Mouse (Mus musculus): Measurements from ENCODE around the gene Dnali1. TPM values are rescaled to one million over a fixed set of nuclear protein-coding genes. Genes with fewer than 3 reads are reported as not detected.

Dnali1 gene
- polyA plus RNA-seq, 1 experiment from 2014 or later = 0.22 TPM

GRCm38 (mm10) chr4:125078698-125079097, 13.2 kb upstream of the Dnali1 start:
- Histone ChIP-seq H3K36me3 (peaks cover 26% of the 10 kb centered on the region), H3K4me1 (no peaks in the 10 kb centered on the region), H3K4me2 (no peak overlapping the region), H3K9me3 (no peaks in the 10 kb centered on the region), H3K4me3 (replicated peaks) (no peak overlapping the region), H3K9ac (no peak overlapping the region), H3K27me3 (replicated peaks) (no peaks in the 10 kb centered on the region), H3K27ac (no peak overlapping the region)
- 92% methylated on average over 2 of the region's 2 CpGs for WGBS
- ATAC-seq (ENCODE audit: insufficient read depth, low FRiP score, low read depth) = no peak

- peaks cover 34% of the 10 kb centered on the region for H3K36me3 ChIP-seq
- no peak overlapping the region for H3K27ac ChIP-seq
- no peaks in the 10 kb centered on the region for H3K4me1 ChIP-seq
- no peak overlapping the region for H3K4me3 ChIP-seq (replicated peaks)
- no peaks in the 10 kb centered on the region for H3K9me3 ChIP-seq
- 84% methylated on average over 2 of the region's 2 CpGs for WGBS
- H3K27me3 ChIP-seq (replicated peaks) = no peaks in the 10 kb centered on the region
- no peak overlapping the region for H3K9ac ChIP-seq
- no peak overlapping the region for H3K4me2 ChIP-seq
- ATAC-seq (ENCODE audit: insufficient read depth, low FRiP score, low read depth) = 0 out of 2 replicates have a peak, but pooled peaks have one; percentile 10
Measured at GRCm38 (mm10) chr4:125077700-125078099, 12.2 kb upstream of the Dnali1 start.

GRCm38 (mm10) chr4:125066490-125067370, 1.2 kb upstream of the Dnali1 start, which contains the start of gene Snip1:
Snip1 (plus strand) TSS chr4:125066672.
- peak within 1 kb of the TSS; percentile 72 for H3K27ac ChIP-seq
- under 1% methylated on average over 78 of the region's 78 CpGs for WGBS
- peak; percentile 93 for ATAC-seq (ENCODE audit: insufficient read depth, low FRiP score, low read depth)

GRCm38 (mm10) chr4:125063829-125064228, 1.7 kb downstream of the Dnali1 start:
- Histone ChIP-seq H3K9ac (no peak overlapping the region), H3K4me2 (no peak overlapping the region), H3K9me3 (no peaks in the 10 kb centered on the region), H3K4me1 (peaks cover 15% of the 10 kb centered on the region), H3K36me3 (peaks cover 2% of the 10 kb centered on the region; the same call in 1 of the 2 replicates), H3K27me3 (replicated peaks) (no peaks in the 10 kb centered on the region), H3K27ac (no peak overlapping the region), H3K4me3 (replicated peaks) (no peak overlapping the region)
- 68% methylated on average over 8 of the region's 8 CpGs for whole genome bisulfite sequencing
- ATAC-seq (ENCODE audit: insufficient read depth, low FRiP score, low read depth) = no peak

More at GRCm38 (mm10) chr4:125066490-125067370, 1.2 kb upstream of the Dnali1 start, which contains the start of gene Snip1:
- Histone ChIP-seq H3K9me3 (no peaks in the 10 kb centered on the region), H3K27me3 (replicated peaks) (no peaks in the 10 kb centered on the region), H3K4me1 (peaks cover 14% of the 10 kb centered on the region), H3K36me3 (peaks cover 21% of the 10 kb centered on the region), H3K9ac (peak within 1 kb of the TSS; percentile 96), H3K4me2 (peak within 1 kb of the TSS; percentile 91), H3K4me3 (replicated peaks) (peak within 1 kb of the TSS; percentile 85)

- Histone ChIP-seq H3K27ac (no peak overlapping the region), H3K4me1 (0 out of 2 replicates have a peak, but pooled peaks cover 3% of the 10 kb centered on the region), H3K4me3 (replicated peaks) (no peak overlapping the region; the same call in 1 of the 2 replicates), H3K4me2 (peak overlapping the region; percentile 48), H3K36me3 (peaks cover 18% of the 10 kb centered on the region), H3K9me3 (no peaks in the 10 kb centered on the region), H3K9ac (no peak overlapping the region), H3K27me3 (replicated peaks) (no peaks in the 10 kb centered on the region)
- WGBS = 2% methylated on average over 8 of the region's 8 CpGs
- no peak; the same call in 1 of the 2 replicates for ATAC-seq (ENCODE audit: insufficient read depth, low FRiP score, low read depth)
Measured at GRCm38 (mm10) chr4:125059025-125059424, 6.5 kb downstream of the Dnali1 start.

- WGBS = 55% methylated on average over 5 of the region's 5 CpGs
Measured at GRCm38 (mm10) chr4:125058033-125058432, 7.5 kb downstream of the Dnali1 start.

GRCm38 (mm10) chr4:125057273-125057672, 8.2 kb downstream of the Dnali1 start:
- H3K36me3 ChIP-seq = peaks cover 32% of the 10 kb centered on the region
- no peak overlapping the region for H3K9ac ChIP-seq
- 0 out of 2 replicates have a peak, but pooled peaks cover 3% of the 10 kb centered on the region for H3K4me1 ChIP-seq
- H3K27me3 ChIP-seq (replicated peaks) = no peaks in the 10 kb centered on the region
- 42% methylated on average over 3 of the region's 3 CpGs for WGBS
- H3K4me2 ChIP-seq = no peak overlapping the region
- no peak overlapping the region for H3K4me3 ChIP-seq (replicated peaks)
- H3K27ac ChIP-seq = no peak overlapping the region
- no peak for ATAC-seq (ENCODE audit: insufficient read depth, low FRiP score, low read depth)
- H3K9me3 ChIP-seq = no peaks in the 10 kb centered on the region

More at GRCm38 (mm10) chr4:125058033-125058432, 7.5 kb downstream of the Dnali1 start:
- Histone ChIP-seq H3K9me3 (no peaks in the 10 kb centered on the region), H3K4me3 (replicated peaks) (no peak overlapping the region), H3K4me2 (no peak overlapping the region), H3K27ac (no peak overlapping the region), H3K4me1 (0 out of 2 replicates have a peak, but pooled peaks cover 3% of the 10 kb centered on the region), H3K36me3 (peaks cover 27% of the 10 kb centered on the region), H3K27me3 (replicated peaks) (no peaks in the 10 kb centered on the region), H3K9ac (no peak overlapping the region)
- no peak for ATAC-seq (ENCODE audit: insufficient read depth, low FRiP score, low read depth)

- no peak overlapping the region for H3K9ac ChIP-seq
- H3K9me3 ChIP-seq = no peaks in the 10 kb centered on the region
- no peak overlapping the region for H3K4me3 ChIP-seq (replicated peaks)
- 85% methylated on average over 4 of the region's 4 CpGs for WGBS
- no peak overlapping the region for H3K27ac ChIP-seq
- 0 out of 2 replicates have a peak, but pooled peaks cover 3% of the 10 kb centered on the region for H3K4me1 ChIP-seq
- ATAC-seq (ENCODE audit: insufficient read depth, low FRiP score, low read depth) = no peak
- no peaks in the 10 kb centered on the region for H3K27me3 ChIP-seq (replicated peaks)
- peaks cover 36% of the 10 kb centered on the region for H3K36me3 ChIP-seq
- H3K4me2 ChIP-seq = no peak overlapping the region
Measured at GRCm38 (mm10) chr4:125056476-125056875, 9.0 kb downstream of the Dnali1 start.

- WGBS = 85% methylated on average over 9 of the region's 9 CpGs
Measured at GRCm38 (mm10) chr4:125055385-125055784, 10.1 kb downstream of the Dnali1 start.

GRCm38 (mm10) chr4:125044454-125044853, 21.0 kb downstream of the Dnali1 start:
- H3K4me3 ChIP-seq (replicated peaks) = no peak overlapping the region
- H3K36me3 ChIP-seq = peaks cover 51% of the 10 kb centered on the region
- ATAC-seq (ENCODE audit: insufficient read depth, low FRiP score, low read depth) = no peak
- WGBS = 90% methylated on average over 7 of the region's 7 CpGs
- H3K4me1 ChIP-seq = no peaks in the 10 kb centered on the region
- H3K9ac ChIP-seq = no peak overlapping the region
- H3K4me2 ChIP-seq = no peak overlapping the region
- no peaks in the 10 kb centered on the region for H3K27me3 ChIP-seq (replicated peaks)
- H3K9me3 ChIP-seq = no peaks in the 10 kb centered on the region
- no peak overlapping the region for H3K27ac ChIP-seq

More at GRCm38 (mm10) chr4:125055385-125055784, 10.1 kb downstream of the Dnali1 start:
- H3K4me2 ChIP-seq = no peak overlapping the region
- ATAC-seq (ENCODE audit: insufficient read depth, low FRiP score, low read depth) = no peak
- H3K27me3 ChIP-seq (replicated peaks) = no peaks in the 10 kb centered on the region
- peaks cover 41% of the 10 kb centered on the region for H3K36me3 ChIP-seq
- H3K27ac ChIP-seq = no peak overlapping the region
- H3K4me1 ChIP-seq = 0 out of 2 replicates have a peak, but pooled peaks cover 3% of the 10 kb centered on the region
- H3K4me3 ChIP-seq (replicated peaks) = no peak overlapping the region
- H3K9me3 ChIP-seq = no peaks in the 10 kb centered on the region
- no peak overlapping the region for H3K9ac ChIP-seq

- Histone ChIP-seq H3K4me2 (no peak overlapping the region), H3K9ac (no peak overlapping the region), H3K27me3 (replicated peaks) (no peaks in the 10 kb centered on the region), H3K36me3 (0 out of 2 replicates have a peak, but pooled peaks cover 14% of the 10 kb centered on the region), H3K9me3 (no peaks in the 10 kb centered on the region), H3K4me3 (replicated peaks) (no peak overlapping the region), H3K4me1 (no peaks in the 10 kb centered on the region), H3K27ac (no peak overlapping the region)
- no peak for ATAC-seq (ENCODE audit: insufficient read depth, low FRiP score, low read depth)
- 92% methylated on average over 4 of the region's 4 CpGs for WGBS
Measured at GRCm38 (mm10) chr4:125034341-125034740, 31.2 kb downstream of the Dnali1 start.
